Mouse (Mus musculus): ENCODE data around the gene Adgrl3. TPM values are rescaled to one million over a fixed set of nuclear protein-coding genes. Genes with fewer than 3 reads are reported as not detected.
"Not testable (repeated sequence)": the region's sequence is repeated elsewhere in the genome, so short reads cannot be mapped to it uniquely, and the experiment has no call there.

Adgrl3 gene
- polyA plus RNA-seq, 1 experiment from 2014 or later = 31.7 TPM

DNA sequence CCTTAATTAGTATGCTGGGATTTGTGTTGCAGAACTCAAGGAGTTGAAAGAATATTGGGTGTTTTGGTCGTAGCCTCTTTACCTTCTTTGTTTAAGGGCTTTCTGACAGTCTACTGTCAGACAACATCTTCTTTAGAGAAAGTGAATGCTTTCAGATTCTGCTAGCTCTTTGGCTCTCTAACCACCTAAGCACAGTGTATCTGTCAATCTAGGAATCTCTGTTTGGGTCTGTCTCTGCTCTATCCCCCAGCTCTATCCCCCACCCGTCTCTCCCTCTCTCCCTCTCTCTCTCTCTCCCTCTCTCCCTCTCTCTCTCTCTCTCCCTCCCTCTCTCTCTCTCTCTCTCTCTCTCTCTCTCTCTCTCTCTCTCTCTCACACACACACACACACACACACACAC, 535.2 kb downstream of the Adgrl3 start:
- not testable (repeated sequence) for H3K27me3 ChIP-seq; H3K9ac ChIP-seq; H3K9me3 ChIP-seq (replicated peaks); H3K4me2 ChIP-seq; H3K27ac ChIP-seq; ATAC-seq; H3K4me3 ChIP-seq; H3K4me1 ChIP-seq; H3K36me3 ChIP-seq (ENCODE audit: poor library complexity, severe bottlenecking)
- 51% methylated on average over 2 of the region's 2 CpGs for WGBS

DNA sequence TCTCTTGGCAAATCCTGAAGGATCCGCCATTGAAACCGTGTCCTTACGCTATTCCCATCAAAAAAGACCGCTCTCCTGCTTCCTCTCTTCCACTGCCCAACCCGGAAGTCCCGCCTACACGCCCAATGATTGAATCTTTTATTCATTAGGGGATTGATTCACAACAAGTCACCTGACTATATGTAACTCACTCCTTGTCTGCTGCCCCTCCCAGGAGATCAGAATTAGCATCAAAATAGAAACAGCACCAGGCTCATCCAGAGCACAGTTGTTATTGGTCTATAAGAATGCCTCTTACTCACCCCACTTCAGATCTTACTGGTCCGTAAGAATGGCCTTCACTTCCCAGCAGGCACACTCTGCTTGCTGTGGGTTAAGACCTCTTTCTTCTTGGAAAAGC, 536.1 kb downstream of the Adgrl3 start:
- H3K9ac ChIP-seq = no peak overlapping the region
- H3K9me3 ChIP-seq (replicated peaks) = no peaks in the 10 kb centered on the region
- no peaks in the 10 kb centered on the region for H3K36me3 ChIP-seq (ENCODE audit: poor library complexity, severe bottlenecking)
- H3K27me3 ChIP-seq = no peaks in the 10 kb centered on the region
- H3K4me1 ChIP-seq = no peaks in the 10 kb centered on the region
- no peak overlapping the region for H3K4me3 ChIP-seq
- H3K27ac ChIP-seq = no peak overlapping the region
- peak; percentile 55; the same call in 1 of the 2 replicates for ATAC-seq
- H3K4me2 ChIP-seq = no peak overlapping the region
- 67% methylated on average over 8 of the region's 8 CpGs for WGBS

DNA sequence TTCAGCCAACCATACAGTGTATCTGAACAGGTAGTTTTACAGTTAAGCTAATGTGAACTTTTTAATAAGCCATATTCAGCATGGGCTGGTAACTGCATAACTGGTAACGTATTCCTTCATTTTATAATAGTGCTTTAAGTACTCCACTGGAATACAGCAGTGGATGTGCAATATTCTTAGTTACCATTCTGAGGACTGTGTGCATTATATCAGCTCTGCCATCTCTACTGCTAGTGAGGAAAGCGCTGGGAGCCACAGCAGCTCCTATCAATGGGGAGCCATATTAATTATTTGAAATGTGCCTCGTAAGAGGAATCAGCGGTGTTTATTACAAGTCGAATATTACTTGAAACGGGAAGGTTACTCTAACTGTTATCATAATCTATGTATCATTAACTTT, 539.0 kb downstream of the Adgrl3 start:
- WGBS = 96% methylated on average over 6 of the region's 6 CpGs
- Histone ChIP-seq H3K36me3 (ENCODE audit: poor library complexity, severe bottlenecking) (no peaks in the 10 kb centered on the region), H3K27me3 (no peaks in the 10 kb centered on the region), H3K4me3 (no peak overlapping the region), H3K9me3 (replicated peaks) (no peaks in the 10 kb centered on the region), H3K27ac (no peak overlapping the region), H3K4me1 (no peaks in the 10 kb centered on the region), H3K4me2 (no peak overlapping the region), H3K9ac (no peak overlapping the region)
- no peak for ATAC-seq

DNA sequence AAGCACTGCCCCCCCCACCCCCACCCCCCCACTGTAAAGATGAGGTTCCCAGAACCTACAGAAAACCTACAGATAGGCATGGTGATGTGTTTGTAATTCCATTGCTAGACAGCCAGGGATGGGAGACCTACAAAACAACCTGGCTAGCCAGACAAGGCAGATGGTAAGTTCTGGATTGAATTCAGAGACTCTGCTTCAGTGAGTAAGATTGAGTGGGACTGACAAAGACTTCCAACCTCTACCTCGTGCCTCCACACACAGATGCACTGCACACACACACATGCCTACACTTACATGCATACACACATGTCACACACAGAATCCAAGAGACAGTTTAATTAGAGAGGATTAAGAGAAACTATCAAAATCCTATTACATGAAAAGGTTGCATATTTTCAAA, 544.4 kb downstream of the Adgrl3 start:
- peak; percentile 71; the same call in 1 of the 2 replicates for ATAC-seq
- 69% methylated on average over 1 of the region's 1 CpGs for WGBS

DNA sequence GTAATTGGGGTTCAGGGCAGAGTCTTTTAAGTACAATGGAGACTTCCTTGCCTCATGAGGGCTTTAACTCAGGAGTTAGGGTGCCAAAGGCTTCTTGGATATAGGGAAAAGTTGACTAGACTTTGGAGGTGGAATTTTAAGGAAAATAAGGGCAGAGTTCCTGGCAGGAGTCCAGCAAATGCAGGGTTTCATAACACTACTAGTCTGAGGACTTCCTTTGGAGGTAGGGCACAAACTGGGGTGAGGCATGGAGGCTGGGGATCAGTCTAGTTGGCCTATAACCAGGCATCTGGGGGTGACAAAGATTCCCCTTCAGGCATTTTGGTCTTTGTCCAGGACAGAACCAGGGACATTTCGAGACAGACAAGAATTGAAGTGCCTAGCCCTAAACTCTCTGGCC, 546.6 kb downstream of the Adgrl3 start:
- no peaks in the 10 kb centered on the region for H3K36me3 ChIP-seq (ENCODE audit: poor library complexity, severe bottlenecking)
- no peaks in the 10 kb centered on the region for H3K4me1 ChIP-seq
- 91% methylated on average over 1 of the region's 1 CpGs for WGBS
- no peaks in the 10 kb centered on the region for H3K27me3 ChIP-seq
- no peak overlapping the region for H3K4me2 ChIP-seq
- ATAC-seq = no peak
- H3K27ac ChIP-seq = no peak overlapping the region
- H3K4me3 ChIP-seq = no peak overlapping the region
- H3K9me3 ChIP-seq (replicated peaks) = no peaks in the 10 kb centered on the region
- no peak overlapping the region for H3K9ac ChIP-seq

More for the DNA sequence above, 544.4 kb downstream of the Adgrl3 start:
- Histone ChIP-seq H3K36me3 (ENCODE audit: poor library complexity, severe bottlenecking) (no peaks in the 10 kb centered on the region), H3K4me2 (no peak overlapping the region), H3K4me1 (no peaks in the 10 kb centered on the region), H3K27me3 (no peaks in the 10 kb centered on the region), H3K4me3 (no peak overlapping the region), H3K9ac (no peak overlapping the region), H3K9me3 (replicated peaks) (no peaks in the 10 kb centered on the region), H3K27ac (no peak overlapping the region)

DNA sequence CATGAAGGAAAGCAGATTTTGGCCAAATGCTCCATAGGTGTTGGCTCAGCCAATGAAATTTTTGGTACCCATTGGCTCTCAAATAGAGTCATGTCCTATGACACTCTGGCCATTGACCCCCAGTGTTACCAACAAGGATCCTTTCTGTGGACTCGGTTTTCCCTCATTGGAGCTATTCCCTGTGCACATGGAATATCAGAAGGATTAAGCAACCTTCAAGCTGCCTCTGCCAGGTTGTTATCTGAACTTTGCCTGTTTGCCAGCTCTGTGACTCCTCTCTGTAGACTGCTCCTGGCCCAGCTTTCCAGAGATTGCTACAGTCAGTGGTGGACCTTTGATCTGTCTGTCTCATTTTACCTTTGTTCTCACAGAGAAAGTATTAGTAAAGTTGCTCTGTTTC, 548.8 kb downstream of the Adgrl3 start:
- H3K27ac ChIP-seq = no peak overlapping the region
- H3K36me3 ChIP-seq (ENCODE audit: poor library complexity, severe bottlenecking) = no peaks in the 10 kb centered on the region
- no peak overlapping the region for H3K9ac ChIP-seq
- no peaks in the 10 kb centered on the region for H3K9me3 ChIP-seq (replicated peaks)
- H3K27me3 ChIP-seq = no peaks in the 10 kb centered on the region
- WGBS = 88% methylated on average over 1 of the region's 1 CpGs
- ATAC-seq = no peak
- H3K4me1 ChIP-seq = no peaks in the 10 kb centered on the region
- H3K4me2 ChIP-seq = no peak overlapping the region
- H3K4me3 ChIP-seq = no peak overlapping the region

DNA sequence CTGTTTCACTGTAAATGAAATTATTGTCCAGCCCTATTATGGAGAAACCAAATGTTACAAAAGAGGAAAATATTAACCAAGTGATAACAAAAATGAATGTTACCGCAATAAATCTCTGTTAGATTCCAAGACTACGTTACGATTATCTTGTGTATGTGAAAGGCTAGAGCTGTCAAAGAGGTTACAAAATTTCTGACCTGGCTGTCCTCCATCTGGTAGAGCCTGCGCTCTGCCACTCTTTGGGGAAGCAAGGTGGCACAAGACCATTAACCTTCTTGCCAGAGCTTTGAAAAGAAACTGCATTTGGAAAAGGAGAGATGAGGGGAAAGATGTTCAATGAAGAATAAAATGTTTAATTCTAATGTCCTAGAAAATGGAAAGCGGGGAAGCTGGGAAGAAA, 562.9 kb downstream of the Adgrl3 start:
- H3K4me1 ChIP-seq = no peaks in the 10 kb centered on the region
- H3K9me3 ChIP-seq (replicated peaks) = no peaks in the 10 kb centered on the region
- no peak overlapping the region for H3K4me3 ChIP-seq
- no peak overlapping the region for H3K4me2 ChIP-seq
- no peak overlapping the region for H3K27ac ChIP-seq
- 93% methylated on average over 5 of the region's 5 CpGs for WGBS
- no peaks in the 10 kb centered on the region for H3K36me3 ChIP-seq (ENCODE audit: poor library complexity, severe bottlenecking)
- no peak overlapping the region for H3K9ac ChIP-seq
- no peaks in the 10 kb centered on the region for H3K27me3 ChIP-seq
- ATAC-seq = no peak

DNA sequence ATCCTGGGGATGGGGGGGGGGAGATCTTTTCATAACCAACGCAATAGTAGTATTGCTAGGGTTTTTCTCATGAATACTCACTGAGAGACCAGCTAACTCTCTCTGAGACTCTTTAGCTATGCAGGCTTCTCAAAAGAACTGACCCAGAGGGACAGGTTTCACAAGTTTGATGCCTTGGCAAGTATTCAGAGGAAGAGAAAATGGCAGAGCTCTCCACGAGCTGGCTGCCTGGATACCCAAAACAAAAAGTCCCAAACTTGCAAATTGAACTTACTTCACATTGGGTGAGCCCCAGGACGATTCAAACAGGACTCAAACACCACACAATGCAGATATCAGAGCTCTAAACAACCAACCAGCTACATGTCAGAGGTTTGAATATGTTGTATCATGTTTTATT, 563.5 kb downstream of the Adgrl3 start:
- H3K4me2 ChIP-seq = no peak overlapping the region
- no peak for ATAC-seq
- H3K36me3 ChIP-seq (ENCODE audit: poor library complexity, severe bottlenecking) = no peaks in the 10 kb centered on the region
- H3K4me1 ChIP-seq = no peaks in the 10 kb centered on the region
- no peaks in the 10 kb centered on the region for H3K9me3 ChIP-seq (replicated peaks)
- no peak overlapping the region for H3K9ac ChIP-seq
- H3K27ac ChIP-seq = no peak overlapping the region
- no peak overlapping the region for H3K4me3 ChIP-seq
- H3K27me3 ChIP-seq = no peaks in the 10 kb centered on the region
- 35% methylated on average over 3 of the region's 3 CpGs for WGBS

DNA sequence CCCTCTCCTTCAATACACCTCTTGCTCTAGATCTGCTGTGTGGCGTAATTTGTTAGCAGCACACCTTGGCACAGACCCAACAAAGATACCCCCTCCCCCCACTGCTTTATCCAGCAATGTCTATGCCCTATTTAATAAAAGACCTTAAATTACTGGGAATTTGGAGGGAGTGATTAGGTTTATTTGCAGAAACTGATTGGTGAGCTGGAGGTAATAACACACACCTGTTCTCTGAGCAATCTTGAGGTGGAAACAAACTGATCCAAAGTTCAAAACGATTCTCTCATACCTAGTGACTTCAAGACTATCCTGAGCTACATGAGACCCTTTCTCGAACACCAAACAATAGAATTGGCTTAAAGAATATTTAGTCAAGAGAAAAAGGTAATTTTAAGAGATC, 565.0 kb downstream of the Adgrl3 start:
- Histone ChIP-seq H3K4me2 (no peak overlapping the region), H3K9ac (no peak overlapping the region), H3K9me3 (replicated peaks) (no peaks in the 10 kb centered on the region), H3K27me3 (no peaks in the 10 kb centered on the region), H3K27ac (no peak overlapping the region), H3K4me3 (no peak overlapping the region), H3K36me3 (ENCODE audit: poor library complexity, severe bottlenecking) (no peaks in the 10 kb centered on the region), H3K4me1 (no peaks in the 10 kb centered on the region)
- no peak for ATAC-seq
- WGBS = 74% methylated on average over 3 of the region's 3 CpGs

DNA sequence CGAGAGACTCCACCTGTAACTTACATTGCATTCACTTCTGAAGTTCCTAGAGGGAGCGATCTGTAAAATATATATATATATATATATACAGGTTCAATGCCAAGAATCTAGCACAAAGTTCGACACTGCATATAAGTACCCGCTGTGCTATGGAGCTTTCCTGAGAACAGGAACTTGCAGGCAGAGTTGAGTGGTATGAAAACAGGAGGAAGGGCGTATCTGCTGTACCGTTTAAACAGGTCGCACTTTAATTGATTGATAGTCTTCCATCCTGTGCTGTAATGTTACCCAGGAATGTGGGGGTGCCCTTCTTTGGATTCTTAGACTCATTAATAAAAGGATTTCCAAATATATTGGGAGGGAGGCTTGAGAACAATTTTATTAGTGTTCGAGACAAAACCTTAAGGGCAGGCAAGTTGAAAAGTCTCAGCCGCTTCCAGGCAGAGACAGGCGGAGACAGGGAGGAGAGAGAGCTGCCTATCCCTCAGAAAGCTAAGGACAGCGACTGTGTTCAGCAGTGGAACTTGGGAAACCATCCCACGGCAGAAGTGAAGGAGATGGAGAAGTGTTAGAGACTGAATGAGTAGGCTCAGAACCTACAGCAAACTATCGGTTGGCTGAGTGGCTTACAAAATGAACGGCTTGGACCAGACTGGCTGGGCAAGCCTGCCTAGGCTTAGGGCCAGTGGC, 570.2 kb downstream of the Adgrl3 start:
- Histone ChIP-seq H3K4me1 (no peaks in the 10 kb centered on the region), H3K4me2 (no peak overlapping the region), H3K4me3 (no peak overlapping the region), H3K36me3 (ENCODE audit: poor library complexity, severe bottlenecking) (no peaks in the 10 kb centered on the region), H3K27ac (no peak overlapping the region), H3K9me3 (replicated peaks) (no peaks in the 10 kb centered on the region), H3K9ac (no peak overlapping the region), H3K27me3 (no peaks in the 10 kb centered on the region)
- no peak for ATAC-seq
- WGBS = 88% methylated on average over 14 of the region's 14 CpGs

DNA sequence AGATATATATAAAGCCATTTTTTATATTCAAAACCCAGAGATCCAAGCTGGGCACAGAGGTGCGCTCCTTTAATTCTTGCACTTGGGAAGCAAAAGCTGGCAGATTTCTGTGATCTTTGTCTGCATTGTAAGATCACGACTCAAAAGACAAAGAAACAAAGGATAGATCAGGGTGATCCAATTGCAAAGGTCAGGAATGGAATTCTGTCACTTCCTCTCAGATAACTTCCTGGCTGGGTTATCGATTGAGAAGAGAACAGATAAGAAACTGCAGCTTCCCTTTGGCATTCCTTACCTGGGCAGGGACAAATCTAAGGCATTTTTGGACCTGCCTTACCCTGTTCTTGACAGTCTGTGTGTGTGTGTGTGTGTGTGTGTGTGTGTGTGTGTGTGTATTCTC, 571.5 kb downstream of the Adgrl3 start:
- 40% methylated on average over 3 of the region's 3 CpGs for WGBS
- ATAC-seq = no peak
- Histone ChIP-seq H3K36me3 (ENCODE audit: poor library complexity, severe bottlenecking) (no peaks in the 10 kb centered on the region), H3K27ac (no peak overlapping the region), H3K27me3 (no peaks in the 10 kb centered on the region), H3K4me1 (no peaks in the 10 kb centered on the region), H3K4me3 (no peak overlapping the region), H3K9me3 (replicated peaks) (no peaks in the 10 kb centered on the region), H3K9ac (no peak overlapping the region), H3K4me2 (no peak overlapping the region)

DNA sequence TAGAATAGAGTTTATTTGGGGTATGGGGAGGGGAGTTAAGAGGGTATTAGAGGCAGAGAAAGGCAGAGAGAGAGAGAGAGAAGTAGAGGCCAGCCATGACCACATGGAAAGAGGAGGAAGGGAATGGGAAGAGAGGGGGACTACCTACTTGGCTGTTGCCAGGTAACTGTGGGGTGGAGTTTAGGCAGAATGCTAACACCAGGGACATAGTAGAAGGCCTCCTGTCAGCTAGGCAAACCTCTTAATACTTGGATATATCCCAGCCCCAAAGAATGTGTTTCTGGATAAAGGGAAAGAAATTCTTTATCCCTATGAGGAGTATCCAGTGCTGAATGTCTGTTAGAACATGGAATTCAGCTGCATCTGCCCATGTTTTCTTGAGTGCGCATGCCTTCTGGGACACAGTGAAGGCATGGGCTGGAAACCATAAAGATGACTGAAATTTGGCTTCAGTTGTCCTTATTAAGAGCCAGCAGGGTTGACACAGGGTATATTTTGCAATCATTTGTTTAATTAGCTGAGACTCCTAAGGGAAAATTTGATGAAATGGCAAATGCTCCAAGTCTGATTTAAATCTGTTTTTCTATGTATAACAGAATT, 573.6 kb downstream of the Adgrl3 start:
- Histone ChIP-seq H3K4me3 (no peak overlapping the region), H3K4me2 (no peak overlapping the region), H3K27ac (no peak overlapping the region), H3K4me1 (no peaks in the 10 kb centered on the region), H3K9me3 (replicated peaks) (no peaks in the 10 kb centered on the region), H3K36me3 (ENCODE audit: poor library complexity, severe bottlenecking) (no peaks in the 10 kb centered on the region), H3K27me3 (no peaks in the 10 kb centered on the region), H3K9ac (no peak overlapping the region)
- no peak for ATAC-seq
- WGBS = 84% methylated on average over 1 of the region's 1 CpGs

DNA sequence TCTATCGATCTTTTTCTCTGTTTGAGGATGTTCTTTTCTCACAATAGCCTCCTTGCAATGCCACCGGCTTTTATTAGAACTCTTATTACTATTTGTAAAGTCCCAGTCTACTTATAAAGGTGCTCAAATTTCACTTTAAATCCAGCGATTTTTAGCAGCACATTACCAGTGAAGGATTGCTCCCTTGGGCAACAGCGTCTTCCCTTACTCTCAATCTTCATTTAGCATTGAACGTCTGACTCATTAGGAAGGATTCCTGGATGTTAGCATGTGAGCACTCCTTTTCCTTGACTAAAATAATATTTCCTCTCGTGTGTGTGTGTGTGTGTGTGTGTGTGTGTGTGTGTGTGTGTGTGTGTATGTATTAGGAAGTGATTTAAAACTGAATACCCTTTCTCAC, 578.1 kb downstream of the Adgrl3 start:
- Histone ChIP-seq H3K4me2 (no peak overlapping the region), H3K27ac (no peak overlapping the region), H3K4me3 (no peak overlapping the region), H3K4me1 (no peaks in the 10 kb centered on the region), H3K36me3 (ENCODE audit: poor library complexity, severe bottlenecking) (no peaks in the 10 kb centered on the region), H3K9me3 (replicated peaks) (no peaks in the 10 kb centered on the region), H3K27me3 (no peaks in the 10 kb centered on the region), H3K9ac (no peak overlapping the region)
- 71% methylated on average over 6 of the region's 6 CpGs for WGBS
- no peak for ATAC-seq
